Mouse (Mus musculus): ENCODE measurements around the gene Smarcad1.
A peak's percentile ranks its signal among the peaks of the same experiment; 100 is the strongest.

- TF ChIP-seq POLR2A (IDR thresholded peaks at IDR 0.05; ENCODE audit: extremely low read depth, insufficient read depth, low read length) (no peak), CTCF (IDR thresholded peaks at IDR 0.05; ENCODE audit: extremely low read depth, insufficient read depth, low read length) (peak; percentile 59)
Measured at GRCm38 (mm10) chr6:64996824-64997421, 45.5 kb upstream of the Smarcad1 start.
